Mouse (Mus musculus) cerebellum, adult 2 months (tissue): ENCODE data around the gene Rinl.

Experiments
- CTCF ChIP-seq: fragments of 200-500 bp; IDR thresholded peaks from 2 replicates; pipeline ENCODE4 v1.5.1; 2011; ENCODE audit warnings: low read depth, mild to moderate bottlenecking, control low read depth, low read length, moderate library complexity, borderline replicate concordance; ENCODE audit not compliant: insufficient read depth
- POLR2A ChIP-seq: fragments of 200-500 bp; IDR thresholded peaks from 2 replicates; pipeline ENCODE4 v1.6.1; 2011; ENCODE audit warnings: low read length, control low read depth, borderline replicate concordance; ENCODE audit not compliant: insufficient read depth

DNA sequence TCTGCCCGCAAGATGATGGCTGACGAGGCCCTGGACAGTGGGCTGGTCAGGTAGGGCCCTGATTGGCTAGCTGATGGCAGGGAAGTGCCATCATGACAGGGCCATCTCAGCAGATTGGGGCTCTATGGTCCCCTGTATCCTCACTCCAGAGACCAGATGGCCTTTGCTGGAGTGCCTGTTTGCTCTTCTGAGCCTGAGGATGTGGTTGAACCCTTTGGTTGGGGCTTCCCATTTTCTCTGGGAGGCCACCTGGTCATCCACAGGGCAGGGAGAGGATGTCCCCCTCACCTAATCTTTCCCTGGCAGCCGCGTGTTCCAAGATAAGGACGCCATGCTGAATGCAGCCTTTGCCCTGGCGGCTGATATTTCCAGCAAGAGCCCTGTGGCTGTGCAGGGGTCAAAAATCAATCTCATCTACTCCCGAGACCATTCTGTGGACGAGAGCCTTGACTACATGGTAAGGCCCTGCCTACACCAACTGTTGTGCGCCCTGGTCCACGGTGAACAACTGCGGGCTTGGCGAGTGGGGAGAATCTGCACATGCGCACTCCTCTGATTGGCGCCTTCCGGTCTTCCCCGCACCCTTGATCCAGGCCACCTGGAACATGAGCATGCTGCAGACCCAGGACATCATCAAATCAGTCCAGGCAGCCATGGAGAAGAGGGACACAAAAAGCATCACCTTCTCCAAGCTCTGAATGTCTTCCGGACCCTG is 42.8 kb downstream of the Rinl start:
- TF ChIP-seq CTCF = no peak
- no peak for TF ChIP-seq POLR2A
